Comparison of ENCODE assay signal across 18 mouse cellular contexts in the genomic region with DNA sequence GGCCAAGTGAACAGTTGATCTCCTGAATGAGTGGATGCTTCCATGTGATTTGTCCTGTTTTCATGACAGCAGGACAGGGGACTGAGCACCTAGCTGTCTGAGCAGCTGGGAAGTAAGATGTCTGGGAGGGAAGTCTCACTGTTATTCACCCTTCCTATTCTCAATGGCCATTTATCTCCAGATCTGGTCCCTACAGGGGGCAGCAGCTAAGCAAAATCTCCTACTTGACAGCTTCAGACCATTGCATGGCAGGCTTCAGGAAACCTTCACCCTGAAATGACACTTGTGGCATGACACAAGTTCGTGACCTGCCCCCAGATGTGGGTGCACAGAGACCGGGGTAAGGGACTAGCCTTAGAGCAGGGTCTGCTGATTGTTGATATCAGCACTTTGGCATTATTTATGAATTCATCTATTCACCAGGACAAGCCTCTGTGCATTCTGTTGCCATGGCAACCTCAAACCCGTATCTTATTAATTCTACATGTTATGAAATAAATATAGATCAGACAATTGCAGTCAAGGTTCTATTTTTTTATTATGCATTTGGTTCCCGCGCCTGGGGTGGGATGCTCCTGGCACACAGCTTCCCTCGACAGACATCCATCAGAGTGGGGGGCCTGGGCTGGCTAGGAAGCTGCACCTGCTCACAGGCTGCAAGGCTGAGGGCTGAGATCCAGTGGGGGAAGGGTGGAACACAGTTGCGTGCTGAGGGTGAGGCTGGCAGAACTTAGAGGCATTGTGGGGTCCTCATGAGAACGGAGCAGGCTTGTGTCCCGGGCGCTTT. TPM values are rescaled to one million over a fixed set of nuclear protein-coding genes. Genes with fewer than 3 reads are reported as not detected.
DNase-seq lines count a peak whose midpoint lies in the region; ATAC-seq lines count a peak whose summit lies in the region.
"Had no signal": no experiment of that assay in that cellular context is flagged by ENCODE, and none has a peak within 500 bp of the region (broad histone marks: within the 10 kb centered on the region; RNA-seq: fewer than 3 reads in every experiment).

No protein-coding gene starts in this region.

- peaks cover 12% of the 10 kb centered on the region for H3K4me1 ChIP-seq in forebrain, embryonic 14.5 days (ENCODE audit: control insufficient read depth, insufficient read depth, low read length)
- peaks cover 36% of the 10 kb centered on the region for H3K4me1 ChIP-seq in hindbrain, embryonic 15.5 days (replicated peaks)
- H3K4me1 ChIP-seq in neural tube, embryonic 12.5 days, result peaks cover 14% of the 10 kb centered on the region
- no peaks in the 10 kb centered on the region for H3K4me1 ChIP-seq in kidney, embryonic 14.5 days (ENCODE audit: control insufficient read depth, insufficient read depth, low read length)
- H3K4me1 ChIP-seq in liver, embryonic 12.5 days, result peaks cover 35% of the 10 kb centered on the region
- H3K4me1 ChIP-seq: embryonic facial prominence, embryonic 12.5 days; stomach, embryonic 15.5 days had no signal

- intact Hi-C loops in left cerebral cortex, postnatal 4 days (cut with DNase I), result loop anchor here (5.0 kb wide), 1 partner anchor 116 kb away; no protein-coding TSS in a partner anchor

- peak; percentile 85 for ATAC-seq in forebrain, embryonic 14.5 days
- ATAC-seq in hindbrain, embryonic 15.5 days (ENCODE audit: low FRiP score, low read depth), result peak; percentile 69
- peak; percentile 61; the same call in 1 of the 2 replicates for ATAC-seq in neural tube, embryonic 12.5 days (ENCODE audit: low FRiP score, low read depth)
- ATAC-seq in kidney, embryonic 14.5 days (ENCODE audit: low FRiP score, low TSS enrichment), result no peak
- ATAC-seq in liver, embryonic 12.5 days, result no peak

- H3K9me3 ChIP-seq in forebrain, embryonic 14.5 days (replicated peaks; ENCODE audit: control insufficient read depth, low read length), result no peaks in the 10 kb centered on the region
- H3K9me3 ChIP-seq in hindbrain, embryonic 15.5 days, result no peaks in the 10 kb centered on the region
- H3K9me3 ChIP-seq in neural tube, embryonic 12.5 days, result no peaks in the 10 kb centered on the region
- no peaks in the 10 kb centered on the region for H3K9me3 ChIP-seq in kidney, embryonic 14.5 days (ENCODE audit: control insufficient read depth, low read length)
- H3K9me3 ChIP-seq in liver, embryonic 12.5 days (replicated peaks), result no peaks in the 10 kb centered on the region
- H3K9me3 ChIP-seq: embryonic facial prominence, embryonic 12.5 days; stomach, embryonic 15.5 days had no signal

- no peaks in the 10 kb centered on the region for H3K36me3 ChIP-seq in forebrain, embryonic 14.5 days (ENCODE audit: control insufficient read depth, insufficient read depth, low read length)
- H3K36me3 ChIP-seq in hindbrain, embryonic 15.5 days, result no peaks in the 10 kb centered on the region
- H3K36me3 ChIP-seq in neural tube, embryonic 12.5 days, result no peaks in the 10 kb centered on the region
- no peaks in the 10 kb centered on the region for H3K36me3 ChIP-seq in kidney, embryonic 14.5 days (ENCODE audit: control insufficient read depth, insufficient read depth, low read length)
- no peaks in the 10 kb centered on the region for H3K36me3 ChIP-seq in liver, embryonic 12.5 days
- H3K36me3 ChIP-seq: embryonic facial prominence, embryonic 12.5 days; stomach, embryonic 15.5 days had no signal

- WGBS in forebrain, embryonic 14.5 days, result 60% methylated on average over 10 of the region's 10 CpGs
- 26% methylated on average over 10 of the region's 10 CpGs for WGBS in hindbrain, embryonic 15.5 days
- 60% methylated on average over 10 of the region's 10 CpGs for WGBS in neural tube, embryonic 12.5 days
- 82% methylated on average over 10 of the region's 10 CpGs for WGBS in kidney, embryonic 14.5 days
- WGBS in liver, embryonic 12.5 days (ENCODE audit: insufficient replicate concordance), result 69% methylated on average over 10 of the region's 10 CpGs

- H3K27me3 ChIP-seq in forebrain, embryonic 14.5 days (replicated peaks; ENCODE audit: control insufficient read depth, insufficient read depth, low read length), result no peaks in the 10 kb centered on the region
- no peaks in the 10 kb centered on the region for H3K27me3 ChIP-seq in hindbrain, embryonic 15.5 days
- H3K27me3 ChIP-seq in neural tube, embryonic 12.5 days (replicated peaks), result no peaks in the 10 kb centered on the region
- no peaks in the 10 kb centered on the region for H3K27me3 ChIP-seq in kidney, embryonic 14.5 days (ENCODE audit: control insufficient read depth, insufficient read depth, low read length)
- H3K27me3 ChIP-seq in liver, embryonic 12.5 days (replicated peaks), result peaks cover 7% of the 10 kb centered on the region; the same call in 1 of the 2 replicates
- H3K27me3 ChIP-seq: embryonic facial prominence, embryonic 12.5 days; stomach, embryonic 15.5 days had no signal

- no peak overlapping the region for H3K4me2 ChIP-seq in forebrain, embryonic 14.5 days (ENCODE audit: low read length)
- 0 out of 2 replicates have a peak overlapping the region, but pooled peaks have one; percentile 1 for H3K4me2 ChIP-seq in hindbrain, embryonic 15.5 days
- H3K4me2 ChIP-seq in neural tube, embryonic 12.5 days (replicated peaks), result peak overlapping the region; percentile 7; the same call in 1 of the 2 replicates
- no peak overlapping the region for H3K4me2 ChIP-seq in kidney, embryonic 14.5 days (replicated peaks; ENCODE audit: low read depth, low read length)
- H3K4me2 ChIP-seq in liver, embryonic 12.5 days, result no peak overlapping the region
- H3K4me2 ChIP-seq: embryonic facial prominence, embryonic 12.5 days; stomach, embryonic 15.5 days had no signal

- no peak overlapping the region for H3K4me3 ChIP-seq in forebrain, embryonic 14.5 days (ENCODE audit: low read depth, low read length)
- H3K4me3 ChIP-seq in hindbrain, embryonic 15.5 days, result no peak overlapping the region
- no peak overlapping the region for H3K4me3 ChIP-seq in neural tube, embryonic 12.5 days
- H3K4me3 ChIP-seq in kidney, embryonic 14.5 days (ENCODE audit: low read length), result no peak overlapping the region
- no peak overlapping the region for H3K4me3 ChIP-seq in liver, embryonic 12.5 days
- H3K4me3 ChIP-seq: embryonic facial prominence, embryonic 12.5 days; stomach, embryonic 15.5 days had no signal

- H3K27ac ChIP-seq in forebrain, embryonic 14.5 days (ENCODE audit: low read depth, low read length), result peak overlapping the region; percentile 63
- H3K27ac ChIP-seq in hindbrain, embryonic 15.5 days (replicated peaks), result peak overlapping the region; percentile 61
- H3K27ac ChIP-seq in neural tube, embryonic 12.5 days, result no peak overlapping the region
- no peak overlapping the region for H3K27ac ChIP-seq in kidney, embryonic 14.5 days (ENCODE audit: low read depth, low read length)
- no peak overlapping the region for H3K27ac ChIP-seq in liver, embryonic 12.5 days
- H3K27ac ChIP-seq: embryonic facial prominence, embryonic 12.5 days; stomach, embryonic 15.5 days had no signal

- no peak overlapping the region for H3K9ac ChIP-seq in forebrain, embryonic 14.5 days (ENCODE audit: low read length)
- no peak overlapping the region for H3K9ac ChIP-seq in hindbrain, embryonic 15.5 days
- no peak overlapping the region for H3K9ac ChIP-seq in neural tube, embryonic 12.5 days
- no peak overlapping the region for H3K9ac ChIP-seq in kidney, embryonic 14.5 days (ENCODE audit: low read depth, low read length)
- no peak overlapping the region for H3K9ac ChIP-seq in liver, embryonic 12.5 days
- H3K9ac ChIP-seq: embryonic facial prominence, embryonic 12.5 days; stomach, embryonic 15.5 days had no signal

- peak; percentile 90 for DNase-seq in left cerebral cortex, postnatal 4 days
- DNase-seq in left cerebral cortex, adult 8-10 months (ENCODE audit: low spot score in 2 of 2), result no peak
- peak; percentile 81 for DNase-seq in forebrain, embryonic 14.5 days (ENCODE audit: low spot score)
- DNase-seq: adrenal gland, postnatal 10 days; cerebellum, adult 18-20 months; heart, adult 18-20 months; heart, postnatal 10 days; kidney, adult 8-10 months; liver; lung, postnatal 14 days; retina, postnatal 1 day had no signal

RNA-seq across cellular contexts. Expression of gene Nacc2, which starts 33.4 kb away (rescaled TPM):
- 10 to 100 TPM; 24.6 to 26.5 TPM for total RNA-seq in left cerebral cortex, postnatal 4 days (2021)
- 10 to 100 TPM; 82.0 to 82.9 (median 82.7) TPM for total RNA-seq in left cerebral cortex, adult 8-10 months (2022)
- polyA plus RNA-seq in forebrain, embryonic 14.5 days (2014; fragmentation: Nextera tagmentation; extraction: Ambion mirVana), result 6.1 and 11.8 TPM in 2 replicates
- polyA plus RNA-seq in hindbrain, embryonic 15.5 days (2015; fragmentation: Nextera tagmentation; extraction: Ambion mirVana), result 18.0 and 21.3 TPM in 2 replicates
- 15.0 and 15.2 TPM in 2 replicates for polyA plus RNA-seq in neural tube, embryonic 12.5 days (2016; fragmentation: Nextera tagmentation; extraction: Ambion mirVana)
- polyA plus RNA-seq in kidney, embryonic 14.5 days (2014; fragmentation: Nextera tagmentation; extraction: Ambion mirVana), result 3.7 and 6.6 TPM in 2 replicates
- 3.0 and 3.2 TPM in 2 replicates for polyA plus RNA-seq in liver, embryonic 12.5 days (2016; fragmentation: Nextera tagmentation; extraction: Ambion mirVana)

RNA-seq across cellular contexts. Expression of gene Lhx3, which starts 51.7 kb away (rescaled TPM):
- not detected for total RNA-seq in left cerebral cortex, postnatal 4 days (2021)
- total RNA-seq in left cerebral cortex, adult 8-10 months (2022), result under 1 TPM in 3 of 4 experiments, not detected in 1; 0.21 to 0.42 (median 0.22) TPM
- not detected in 2 replicates for polyA plus RNA-seq in forebrain, embryonic 14.5 days (2014; fragmentation: Nextera tagmentation; extraction: Ambion mirVana)
- 4.1 and 4.2 TPM in 2 replicates for polyA plus RNA-seq in hindbrain, embryonic 15.5 days (2015; fragmentation: Nextera tagmentation; extraction: Ambion mirVana)
- polyA plus RNA-seq in neural tube, embryonic 12.5 days (2016; fragmentation: Nextera tagmentation; extraction: Ambion mirVana), result 16.8 and 24.2 TPM in 2 replicates
- polyA plus RNA-seq in kidney, embryonic 14.5 days (2014; fragmentation: Nextera tagmentation; extraction: Ambion mirVana), result not detected in 2 replicates
- polyA plus RNA-seq in liver, embryonic 12.5 days (2016; fragmentation: Nextera tagmentation; extraction: Ambion mirVana), result 0.22 TPM in 1 of 2 replicates, not detected in the other
- total RNA-seq: heart, adult 18-20 months; heart, postnatal 10 days; layer of hippocampus, postnatal 25 days had no signal
- polyA plus RNA-seq: stomach, embryonic 15.5 days had no signal

Comparison
In these comparisons a context has a peak if more than half of its experiments do, and no peak if none do; other contexts are left out.
1. DNase-seq: peak in left cerebral cortex, postnatal 4 days (single experiment) and forebrain, embryonic 14.5 days (single experiment); none in left cerebral cortex, adult 8-10 months (0 of 2).
2. ATAC-seq: peak in forebrain, embryonic 14.5 days (single experiment), hindbrain, embryonic 15.5 days (single experiment) and neural tube, embryonic 12.5 days (single experiment); none in kidney, embryonic 14.5 days (single experiment) and liver, embryonic 12.5 days (single experiment).
3. H3K27ac ChIP-seq: peak in forebrain, embryonic 14.5 days (single experiment) and hindbrain, embryonic 15.5 days (single experiment); none in neural tube, embryonic 12.5 days (single experiment), kidney, embryonic 14.5 days (single experiment) and liver, embryonic 12.5 days (single experiment).
4. H3K4me2 ChIP-seq: peak in hindbrain, embryonic 15.5 days (single experiment) and neural tube, embryonic 12.5 days (single experiment); none in forebrain, embryonic 14.5 days (single experiment), kidney, embryonic 14.5 days (single experiment) and liver, embryonic 12.5 days (single experiment).